Mouse (Mus musculus) heart, postnatal 0 days (tissue): ENCODE results near the gene Pygm.

ENCODE experiments used
- CTCF ChIP-seq: IDR thresholded peaks from 2 replicates; pipeline ENCODE4 v1.5.1; 2016; ENCODE audit warnings: antibody characterized with exemption, control low read depth, low read depth
- EP300 ChIP-seq: IDR thresholded peaks from 2 replicates; pipeline ENCODE4 v1.6.1; 2016; ENCODE audit warnings: antibody characterized with exemption, low read depth

GRCm38 (mm10) chr19:6336920-6337319, 47.3 kb upstream of the Pygm start:
- TF ChIP-seq CTCF (no peak), EP300 (no peak)
